Mouse (Mus musculus): Measurements from ENCODE around the gene March2.

Gene March2

DNA sequence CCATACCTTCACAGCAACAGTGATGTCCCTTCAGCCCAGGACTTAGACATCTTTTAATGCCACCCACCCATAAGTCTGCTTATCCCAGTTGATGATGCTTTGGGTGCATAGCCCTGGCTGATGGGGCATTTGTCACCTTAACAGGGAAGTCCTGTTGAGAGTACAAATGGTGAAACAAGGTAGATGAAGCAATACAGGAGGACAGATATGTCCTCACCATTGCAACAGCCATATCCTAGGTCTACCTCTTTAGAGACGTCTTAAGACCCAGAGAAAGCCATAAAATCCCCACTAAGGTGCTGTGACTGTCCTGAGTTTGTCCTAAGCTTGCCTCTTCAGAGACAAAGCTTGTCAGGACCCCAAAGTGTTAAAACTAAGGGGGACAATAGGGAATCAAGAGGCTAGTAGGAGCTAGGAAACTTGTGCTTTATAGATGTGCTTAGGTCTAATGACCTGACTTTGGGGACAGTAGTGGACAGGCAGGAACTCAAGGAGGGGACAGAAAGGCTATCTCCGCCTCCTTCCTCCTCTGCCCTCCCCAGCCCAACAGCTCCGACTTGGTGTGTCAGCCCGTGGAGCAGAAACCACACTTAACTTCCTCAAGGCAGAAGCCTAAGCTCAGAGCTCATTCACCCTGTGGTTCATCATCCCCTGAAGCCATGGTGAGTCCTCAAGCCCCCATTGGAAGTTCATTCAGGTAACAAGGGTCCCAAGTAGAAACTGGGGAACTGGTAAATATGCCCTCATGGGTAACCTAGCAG is 80.8 kb downstream of the March2 start, which contains the start of gene Pram1:
Pram1 (plus strand) TSS at position 541 of the 761 bp plus-strand sequence.
- no peak for DNase-seq (ENCODE audit: extremely low read depth, low read depth)

GRCm38 (mm10) chr17:33637038-33637437 is 81.4 kb downstream of the March2 start:
- DNase-seq (ENCODE audit: extremely low read depth, low read depth) = no peak
